Mouse (Mus musculus) heart, embryonic 16.5 days (tissue): ENCODE results near the gene Skap1. TPM values are rescaled to one million over a fixed set of nuclear protein-coding genes. Genes with fewer than 3 reads are reported as not detected.
A peak's percentile ranks its signal among the peaks of the same experiment; 100 is the strongest.

ENCODE experiments used
- ATAC-seq: fragments of 200-750 bp; cut with Nextera tagmentation; replicated peaks from 2 replicates; pipeline ENCODE4 v1.8.0; 2017; ENCODE audit warnings: moderate number of reproducible peaks; ENCODE audit not compliant: insufficient read depth, low FRiP score; ENCODE audit errors: extremely low read depth
- H3K27ac ChIP-seq: fragments of 300-500 bp; sonication (generic); 2 replicates; pipeline ENCODE4 v1.5.1; 2014; ENCODE audit warnings: mild to moderate bottlenecking, low read length, control low read depth, moderate library complexity
- H3K27me3 ChIP-seq: fragments of 300-500 bp; sonication (generic); 2 replicates; pipeline ENCODE4 v1.6.1; 2014; ENCODE audit warnings: low read length, mixed read lengths; ENCODE audit not compliant: control insufficient read depth, insufficient read depth
- H3K36me3 ChIP-seq: fragments of 300-500 bp; sonication (generic); 2 replicates; pipeline ENCODE4 v1.6.1; 2014; ENCODE audit not compliant: control insufficient read depth, insufficient read depth
- H3K4me1 ChIP-seq: fragments of 300-500 bp; sonication (generic); 2 replicates; pipeline ENCODE4 v1.6.1; 2014; ENCODE audit warnings: low read length, mixed read lengths; ENCODE audit not compliant: control insufficient read depth, insufficient read depth
- H3K4me2 ChIP-seq: fragments of 300-500 bp; sonication (generic); 2 replicates; pipeline ENCODE4 v1.6.1; 2014; ENCODE audit warnings: low read depth, mild to moderate bottlenecking, control low read depth, low read length
- H3K4me3 ChIP-seq: fragments of 300-500 bp; sonication (generic); 2 replicates; pipeline ENCODE4 v1.5.1; 2014; ENCODE audit warnings: mild to moderate bottlenecking, control low read depth, low read length
- H3K9ac ChIP-seq: fragments of 300-500 bp; sonication (generic); 2 replicates; pipeline ENCODE4 v1.6.1; 2014; ENCODE audit warnings: low read length, control low read depth
- H3K9me3 ChIP-seq: fragments of 300-500 bp; sonication (generic); replicated peaks from 2 replicates; pipeline ENCODE4 v1.6.1; 2016; ENCODE audit warnings: low read length; ENCODE audit not compliant: control insufficient read depth
- WGBS: fragments of 180-500 bp; shearing (Covaris S2); extraction: QIAGEN DNeasy Blood & Tissue Kit; methylation state at CpG from one replicate; pipeline ENCODE4 v1.1.7; 2014; 5-methylcytosine and 5-hydroxymethylcytosine counted together
- polyA plus RNA-seq: library from polyadenylated mRNA; unstranded; fragments of >200 nt; fragmentation: Nextera tagmentation; extraction: Ambion mirVana; gene quantifications from 2 replicates; pipeline ENCODE4 v1.2.1, GENCODE M21; 2015

Skap1 gene
- polyA plus RNA-seq, 1 experiment from 2014 or later, result 27.8 TPM

GRCm38 (mm10) chr11:96431871-96432270, 32.5 kb upstream of the Skap1 start:
- Histone ChIP-seq H3K27me3 (0 out of 2 replicates have a peak, but pooled peaks cover 3% of the 10 kb centered on the region), H3K4me3 (no peak overlapping the region), H3K27ac (no peak overlapping the region), H3K9ac (no peak overlapping the region), H3K9me3 (no peaks in the 10 kb centered on the region), H3K36me3 (no peaks in the 10 kb centered on the region), H3K4me1 (no peaks in the 10 kb centered on the region), H3K4me2 (no peak overlapping the region)
- 58% methylated on average over 9 of the region's 9 CpGs for WGBS
- ATAC-seq, result no peak

GRCm38 (mm10) chr11:96434888-96435287, 29.5 kb upstream of the Skap1 start:
- Histone ChIP-seq H3K4me3 (no peak overlapping the region), H3K27me3 (peaks cover 15% of the 10 kb centered on the region)

GRCm38 (mm10) chr11:96436525-96436924, 27.9 kb upstream of the Skap1 start:
- no peak for ATAC-seq
- no peaks in the 10 kb centered on the region for H3K4me1 ChIP-seq

More at GRCm38 (mm10) chr11:96434888-96435287, 29.5 kb upstream of the Skap1 start:
- H3K9me3 ChIP-seq, result no peaks in the 10 kb centered on the region
- no peak overlapping the region for H3K27ac ChIP-seq
- no peak overlapping the region for H3K9ac ChIP-seq
- H3K4me1 ChIP-seq, result no peaks in the 10 kb centered on the region
- no peak overlapping the region for H3K4me2 ChIP-seq
- H3K36me3 ChIP-seq, result no peaks in the 10 kb centered on the region
- 59% methylated on average over 6 of the region's 6 CpGs for WGBS
- no peak for ATAC-seq

GRCm38 (mm10) chr11:96438787-96439186, 25.6 kb upstream of the Skap1 start:
- H3K9me3 ChIP-seq, result no peaks in the 10 kb centered on the region
- no peak overlapping the region for H3K9ac ChIP-seq
- no peak overlapping the region for H3K4me2 ChIP-seq
- peaks cover 15% of the 10 kb centered on the region for H3K27me3 ChIP-seq
- ATAC-seq, result no peak
- H3K27ac ChIP-seq, result no peak overlapping the region
- no peaks in the 10 kb centered on the region for H3K36me3 ChIP-seq
- H3K4me1 ChIP-seq, result no peaks in the 10 kb centered on the region
- no peak overlapping the region for H3K4me3 ChIP-seq
- WGBS, result 3% methylated on average over 7 of the region's 7 CpGs

More at GRCm38 (mm10) chr11:96436525-96436924, 27.9 kb upstream of the Skap1 start:
- Histone ChIP-seq H3K4me3 (no peak overlapping the region), H3K27me3 (peaks cover 15% of the 10 kb centered on the region), H3K4me2 (no peak overlapping the region), H3K9ac (no peak overlapping the region), H3K36me3 (no peaks in the 10 kb centered on the region), H3K9me3 (no peaks in the 10 kb centered on the region), H3K27ac (no peak overlapping the region)
- WGBS, result 51% methylated on average over 7 of the region's 7 CpGs

- H3K4me1 ChIP-seq, result no peaks in the 10 kb centered on the region
- H3K4me2 ChIP-seq, result no peak overlapping the region
- H3K9ac ChIP-seq, result no peak overlapping the region
- H3K27ac ChIP-seq, result no peak overlapping the region; the same call in 1 of the 2 replicates
- no peak overlapping the region for H3K4me3 ChIP-seq
- no peaks in the 10 kb centered on the region for H3K36me3 ChIP-seq
- peaks cover 15% of the 10 kb centered on the region for H3K27me3 ChIP-seq
- no peak; the same call in 1 of the 2 replicates for ATAC-seq
- 57% methylated on average over 12 of the region's 12 CpGs for WGBS
- H3K9me3 ChIP-seq, result no peaks in the 10 kb centered on the region
Measured at GRCm38 (mm10) chr11:96441546-96442185, 22.7 kb upstream of the Skap1 start.

- WGBS, result 73% methylated on average over 5 of the region's 5 CpGs
- Histone ChIP-seq H3K4me3 (no peak overlapping the region), H3K36me3 (no peaks in the 10 kb centered on the region)
Measured at GRCm38 (mm10) chr11:96442468-96442867, 21.9 kb upstream of the Skap1 start.

GRCm38 (mm10) chr11:96447931-96448330, 16.5 kb upstream of the Skap1 start:
- Histone ChIP-seq H3K27me3 (no peaks in the 10 kb centered on the region), H3K27ac (no peak overlapping the region), H3K4me3 (no peak overlapping the region), H3K4me1 (no peaks in the 10 kb centered on the region), H3K9me3 (no peaks in the 10 kb centered on the region), H3K36me3 (no peaks in the 10 kb centered on the region), H3K9ac (no peak overlapping the region), H3K4me2 (no peak overlapping the region)
- ATAC-seq, result no peak
- 66% methylated on average over 24 of the region's 24 CpGs for WGBS

More at GRCm38 (mm10) chr11:96442468-96442867, 21.9 kb upstream of the Skap1 start:
- H3K27me3 ChIP-seq, result peaks cover 15% of the 10 kb centered on the region
- no peak overlapping the region for H3K27ac ChIP-seq
- H3K9ac ChIP-seq, result no peak overlapping the region
- H3K4me1 ChIP-seq, result no peaks in the 10 kb centered on the region
- no peaks in the 10 kb centered on the region for H3K9me3 ChIP-seq
- no peak overlapping the region for H3K4me2 ChIP-seq
- no peak for ATAC-seq

- H3K27me3 ChIP-seq, result peaks cover 2% of the 10 kb centered on the region; the same call in 1 of the 2 replicates
- ATAC-seq, result no peak
- no peaks in the 10 kb centered on the region for H3K36me3 ChIP-seq
- H3K4me2 ChIP-seq, result no peak overlapping the region
- peak overlapping the region; percentile 4; the same call in 1 of the 2 replicates for H3K27ac ChIP-seq
- no peaks in the 10 kb centered on the region for H3K9me3 ChIP-seq
- no peak overlapping the region for H3K9ac ChIP-seq
- H3K4me1 ChIP-seq, result no peaks in the 10 kb centered on the region
- WGBS, result 59% methylated on average over 5 of the region's 5 CpGs
- H3K4me3 ChIP-seq, result no peak overlapping the region
Measured at GRCm38 (mm10) chr11:96455111-96455510, 9.3 kb upstream of the Skap1 start.

GRCm38 (mm10) chr11:96455699-96456326, 8.6 kb upstream of the Skap1 start:
- Histone ChIP-seq H3K9me3 (no peaks in the 10 kb centered on the region), H3K9ac (no peak overlapping the region), H3K4me1 (no peaks in the 10 kb centered on the region), H3K36me3 (no peaks in the 10 kb centered on the region), H3K4me2 (no peak overlapping the region), H3K4me3 (no peak overlapping the region), H3K27ac (peak overlapping the region; percentile 4; the same call in 1 of the 2 replicates), H3K27me3 (peaks cover 4% of the 10 kb centered on the region; the same call in 1 of the 2 replicates)
- WGBS, result 79% methylated on average over 6 of the region's 6 CpGs
- ATAC-seq, result no peak
